Mouse (Mus musculus): Measurements from ENCODE around the gene Lmx1a.

Lmx1a gene

GRCm38 (mm10) chr1:167694731-167695130 lies 5.7 kb downstream of the Lmx1a start:
- DNase-seq (ENCODE audit: low read depth, low spot score): no peak

- DNase-seq (ENCODE audit: low read depth, low spot score): no peak
These were observed 6.9 kb downstream of the Lmx1a start for GRCm38 (mm10) chr1:167695910-167696459.

- no peak for DNase-seq (ENCODE audit: low read depth, low spot score)
These were observed 10.7 kb downstream of the Lmx1a start for GRCm38 (mm10) chr1:167699706-167700105.

GRCm38 (mm10) chr1:167700221-167700620 lies 11.2 kb downstream of the Lmx1a start:
- no peak for DNase-seq (ENCODE audit: low read depth, low spot score)

- DNase-seq (ENCODE audit: low read depth, low spot score): no peak
These were observed 16.5 kb downstream of the Lmx1a start for GRCm38 (mm10) chr1:167705527-167705926.

- no peak for DNase-seq (ENCODE audit: low read depth, low spot score)
These were observed 19.7 kb downstream of the Lmx1a start for GRCm38 (mm10) chr1:167708761-167709160.

GRCm38 (mm10) chr1:167715730-167716341 lies 26.8 kb downstream of the Lmx1a start:
- no peak for DNase-seq (ENCODE audit: low read depth, low spot score)

- no peak for DNase-seq (ENCODE audit: low read depth, low spot score)
These were observed 45.4 kb downstream of the Lmx1a start for GRCm38 (mm10) chr1:167734471-167734870.

- DNase-seq (ENCODE audit: low read depth, low spot score): peak; percentile 68
These were observed 47.8 kb downstream of the Lmx1a start for GRCm38 (mm10) chr1:167736793-167737192.

GRCm38 (mm10) chr1:167739286-167739685 lies 50.2 kb downstream of the Lmx1a start:
- no peak for DNase-seq (ENCODE audit: low read depth, low spot score)

GRCm38 (mm10) chr1:167746676-167747075 lies 57.6 kb downstream of the Lmx1a start:
- DNase-seq (ENCODE audit: low read depth, low spot score): no peak

- peak; percentile 7 for DNase-seq (ENCODE audit: low read depth, low spot score)
These were observed 63.6 kb downstream of the Lmx1a start for GRCm38 (mm10) chr1:167752661-167753060.

- DNase-seq (ENCODE audit: low read depth, low spot score): no peak
These were observed 65.0 kb downstream of the Lmx1a start for GRCm38 (mm10) chr1:167754085-167754484.

GRCm38 (mm10) chr1:167754636-167755522 lies 65.8 kb downstream of the Lmx1a start:
- DNase-seq (ENCODE audit: low read depth, low spot score): no peak

GRCm38 (mm10) chr1:167758208-167758607 lies 69.2 kb downstream of the Lmx1a start:
- DNase-seq (ENCODE audit: low read depth, low spot score): no peak

GRCm38 (mm10) chr1:167760307-167760706 lies 71.3 kb downstream of the Lmx1a start:
- no peak for DNase-seq (ENCODE audit: low read depth, low spot score)

GRCm38 (mm10) chr1:167761785-167762223 lies 72.8 kb downstream of the Lmx1a start:
- no peak for DNase-seq (ENCODE audit: low read depth, low spot score)

GRCm38 (mm10) chr1:167766619-167767018 lies 77.6 kb downstream of the Lmx1a start:
- DNase-seq (ENCODE audit: low read depth, low spot score): no peak

- no peak for DNase-seq (ENCODE audit: low read depth, low spot score)
These were observed 81.4 kb downstream of the Lmx1a start for GRCm38 (mm10) chr1:167770457-167770856.

- peak; percentile 73 for DNase-seq (ENCODE audit: low read depth, low spot score)
These were observed 90.9 kb downstream of the Lmx1a start for GRCm38 (mm10) chr1:167779766-167780488.

GRCm38 (mm10) chr1:167781787-167782484 lies 92.9 kb downstream of the Lmx1a start:
- DNase-seq (ENCODE audit: low read depth, low spot score): peak; percentile 75
